Mouse (Mus musculus) stomach, embryonic 14.5 days (tissue): ENCODE measurements at regions not wholly inside any gene's neighbourhood (a gene's known extent, or its start where the extent isn't known, plus 50 kb on each side); places are given as distances from the start of the nearest gene placed in this dataset.

ENCODE experiments used
- ATAC-seq: fragments of 200-750 bp; cut with Nextera tagmentation; 2 replicates; pipeline ENCODE4 v1.8.0; 2017; ENCODE audit warnings: low read depth, moderate TSS enrichment; ENCODE audit not compliant: insufficient number of reproducible peaks, insufficient read depth, low FRiP score
- H3K27ac ChIP-seq: fragments of 300-500 bp; sonication (generic); 2 replicates; pipeline ENCODE4 v1.5.1; 2014; ENCODE audit warnings: mild to moderate bottlenecking, low read length, moderate library complexity, mixed read lengths
- H3K27me3 ChIP-seq: fragments of 300-500 bp; sonication (generic); 2 replicates; pipeline ENCODE4 v1.6.1; 2014; ENCODE audit warnings: low read length, control low read depth, mixed read lengths; ENCODE audit not compliant: control insufficient read depth, insufficient read depth
- H3K36me3 ChIP-seq: fragments of 300-500 bp; sonication (generic); 2 replicates; pipeline ENCODE4 v1.6.1; 2014; ENCODE audit warnings: mild to moderate bottlenecking, control low read depth, low read length, moderate library complexity, mixed read lengths; ENCODE audit not compliant: control insufficient read depth, insufficient read depth
- H3K4me1 ChIP-seq: fragments of 300-500 bp; sonication (generic); 2 replicates; pipeline ENCODE4 v1.6.1; 2014; ENCODE audit warnings: low read length, control low read depth, mixed read lengths; ENCODE audit not compliant: control insufficient read depth, insufficient read depth
- H3K4me2 ChIP-seq: fragments of 300-500 bp; sonication (generic); replicated peaks from 2 replicates; pipeline ENCODE4 v1.6.1; 2014; ENCODE audit warnings: low read depth, low read length, control low read depth
- H3K4me3 ChIP-seq: fragments of 300-500 bp; sonication (generic); 2 replicates; pipeline ENCODE4 v1.5.1; 2014; ENCODE audit warnings: low read depth, low read length, control low read depth
- H3K9ac ChIP-seq: fragments of 300-500 bp; sonication (generic); replicated peaks from 2 replicates; pipeline ENCODE4 v1.6.1; 2014; ENCODE audit warnings: low read depth, mild to moderate bottlenecking, control low read depth, low read length, moderate library complexity, mixed read lengths
- H3K9me3 ChIP-seq: fragments of 300-500 bp; sonication (generic); 2 replicates; pipeline ENCODE4 v1.6.1; 2016; ENCODE audit warnings: low read depth, low read length, control low read depth; ENCODE audit not compliant: control insufficient read depth
- WGBS: fragments of 180-500 bp; shearing (Covaris S2); extraction: QIAGEN DNeasy Blood & Tissue Kit; methylation state at CpG from one replicate; pipeline ENCODE4 v1.1.7; 2014; 5-methylcytosine and 5-hydroxymethylcytosine counted together

- H3K27ac ChIP-seq, result no peak overlapping the region
- H3K9me3 ChIP-seq, result no peaks in the 10 kb centered on the region
- ATAC-seq, result no peak
- H3K36me3 ChIP-seq, result no peaks in the 10 kb centered on the region
- no peak overlapping the region for H3K4me2 ChIP-seq
- no peaks in the 10 kb centered on the region for H3K27me3 ChIP-seq
- H3K4me3 ChIP-seq, result no peak overlapping the region
- no peaks in the 10 kb centered on the region for H3K4me1 ChIP-seq
- H3K9ac ChIP-seq, result no peak overlapping the region
- WGBS, result 38% methylated on average over 3 of the region's 3 CpGs
Observed at GRCm38 (mm10) chr10:105125736-105126135, 448.5 kb downstream of the Tmtc2 start.

DNA sequence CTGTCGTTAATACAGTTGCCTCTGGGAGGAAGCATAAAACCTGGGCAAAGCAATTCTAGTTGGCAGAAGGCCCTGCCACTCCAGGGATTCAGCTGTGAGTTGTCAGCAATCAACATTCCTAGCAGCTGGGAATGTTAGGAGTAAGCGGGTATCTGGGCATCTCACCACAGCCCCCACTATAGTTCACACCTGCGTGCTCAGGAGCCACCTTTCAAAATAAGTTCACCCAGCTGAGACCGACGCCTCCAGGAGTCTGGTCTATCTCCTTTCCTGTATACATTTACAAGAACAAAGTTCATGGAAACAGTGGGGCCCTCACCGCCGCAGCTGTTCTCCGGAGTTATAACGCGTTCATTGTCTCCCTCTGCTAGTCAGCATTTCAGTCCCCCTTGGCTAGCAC is 454.0 kb downstream of the Tmtc2 start:
- Histone ChIP-seq H3K4me1 (no peaks in the 10 kb centered on the region), H3K9ac (no peak overlapping the region), H3K27me3 (no peaks in the 10 kb centered on the region), H3K9me3 (no peaks in the 10 kb centered on the region), H3K36me3 (no peaks in the 10 kb centered on the region), H3K27ac (no peak overlapping the region), H3K4me2 (no peak overlapping the region), H3K4me3 (no peak overlapping the region)
- WGBS, result 47% methylated on average over 10 of the region's 10 CpGs
- ATAC-seq, result no peak

DNA sequence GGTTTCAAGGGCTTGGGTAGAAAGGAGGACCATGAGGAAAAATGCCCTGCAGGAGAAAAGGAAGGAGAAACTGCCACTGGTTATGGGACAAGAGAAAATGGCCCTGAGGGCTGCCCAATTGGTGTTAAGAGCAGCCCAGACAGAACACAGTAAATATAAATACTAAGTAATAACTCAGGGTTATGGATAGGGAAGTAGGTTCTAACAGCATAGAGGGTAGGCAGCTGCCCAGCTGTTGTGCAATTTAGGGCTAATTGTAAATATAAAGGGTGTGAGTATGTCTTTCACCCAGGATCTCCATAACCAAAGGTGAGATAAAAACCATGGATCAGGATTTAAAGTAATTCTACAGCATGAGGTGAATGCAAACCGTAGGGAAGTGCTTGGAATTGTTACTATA is 458.1 kb downstream of the Tmtc2 start:
- no peak overlapping the region for H3K4me3 ChIP-seq
- no peaks in the 10 kb centered on the region for H3K36me3 ChIP-seq
- no peak overlapping the region for H3K4me2 ChIP-seq
- no peaks in the 10 kb centered on the region for H3K27me3 ChIP-seq
- no peaks in the 10 kb centered on the region for H3K4me1 ChIP-seq
- no peaks in the 10 kb centered on the region for H3K9me3 ChIP-seq
- WGBS, result 98% methylated on average over 1 of the region's 1 CpGs
- H3K27ac ChIP-seq, result no peak overlapping the region
- H3K9ac ChIP-seq, result no peak overlapping the region
- ATAC-seq, result no peak

DNA sequence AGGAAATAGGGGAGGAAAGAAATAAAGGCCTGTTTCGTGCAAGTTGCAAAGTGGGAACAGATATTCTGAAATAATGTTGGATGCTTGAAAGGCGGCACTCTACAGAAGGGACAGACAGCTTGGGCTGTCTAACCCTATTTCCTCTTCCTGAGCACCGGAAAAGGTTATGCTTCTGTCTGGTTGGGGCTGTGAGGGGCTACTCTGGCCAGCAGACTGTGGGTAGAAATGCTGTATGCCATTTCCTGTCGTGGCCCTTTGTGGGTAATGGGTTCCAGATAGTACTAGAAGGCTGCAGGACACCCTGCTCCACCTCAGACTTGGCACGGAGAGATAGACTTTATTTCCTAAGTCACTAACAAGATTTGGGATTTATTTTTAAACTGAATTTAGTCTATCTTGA is 459.3 kb downstream of the Tmtc2 start:
- Histone ChIP-seq H3K36me3 (no peaks in the 10 kb centered on the region), H3K27ac (no peak overlapping the region), H3K4me2 (no peak overlapping the region), H3K4me3 (no peak overlapping the region), H3K9me3 (no peaks in the 10 kb centered on the region), H3K9ac (no peak overlapping the region), H3K27me3 (no peaks in the 10 kb centered on the region), H3K4me1 (no peaks in the 10 kb centered on the region)
- WGBS, result 78% methylated on average over 5 of the region's 5 CpGs
- no peak for ATAC-seq

- ATAC-seq, result no peak
- H3K4me3 ChIP-seq, result no peak overlapping the region
- WGBS, result 24% methylated on average over 5 of the region's 5 CpGs
- no peaks in the 10 kb centered on the region for H3K27me3 ChIP-seq
- H3K9me3 ChIP-seq, result no peaks in the 10 kb centered on the region
- H3K36me3 ChIP-seq, result no peaks in the 10 kb centered on the region
- H3K4me1 ChIP-seq, result no peaks in the 10 kb centered on the region
- H3K9ac ChIP-seq, result no peak overlapping the region
- H3K4me2 ChIP-seq, result no peak overlapping the region
- H3K27ac ChIP-seq, result no peak overlapping the region
Observed at GRCm38 (mm10) chr10:105110247-105110646, 464.0 kb downstream of the Tmtc2 start.

DNA sequence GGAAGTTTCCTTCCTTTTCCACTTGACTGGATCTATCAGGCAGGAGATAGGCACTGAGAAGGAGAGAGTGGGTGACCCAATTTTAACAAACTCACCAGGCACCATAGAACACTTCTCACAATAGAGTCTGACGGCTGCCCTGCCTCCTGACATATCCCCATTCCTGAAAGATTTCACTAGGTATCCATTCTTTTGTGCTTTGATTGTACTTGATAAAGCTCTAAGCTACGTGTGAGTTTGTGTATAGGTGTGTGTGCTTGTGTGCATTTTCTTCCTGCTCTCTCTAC is 477.3 kb downstream of the Tmtc2 start:
- ATAC-seq, result no peak
- WGBS, result 87% methylated on average over 2 of the region's 2 CpGs
- no peak overlapping the region for H3K4me2 ChIP-seq

DNA sequence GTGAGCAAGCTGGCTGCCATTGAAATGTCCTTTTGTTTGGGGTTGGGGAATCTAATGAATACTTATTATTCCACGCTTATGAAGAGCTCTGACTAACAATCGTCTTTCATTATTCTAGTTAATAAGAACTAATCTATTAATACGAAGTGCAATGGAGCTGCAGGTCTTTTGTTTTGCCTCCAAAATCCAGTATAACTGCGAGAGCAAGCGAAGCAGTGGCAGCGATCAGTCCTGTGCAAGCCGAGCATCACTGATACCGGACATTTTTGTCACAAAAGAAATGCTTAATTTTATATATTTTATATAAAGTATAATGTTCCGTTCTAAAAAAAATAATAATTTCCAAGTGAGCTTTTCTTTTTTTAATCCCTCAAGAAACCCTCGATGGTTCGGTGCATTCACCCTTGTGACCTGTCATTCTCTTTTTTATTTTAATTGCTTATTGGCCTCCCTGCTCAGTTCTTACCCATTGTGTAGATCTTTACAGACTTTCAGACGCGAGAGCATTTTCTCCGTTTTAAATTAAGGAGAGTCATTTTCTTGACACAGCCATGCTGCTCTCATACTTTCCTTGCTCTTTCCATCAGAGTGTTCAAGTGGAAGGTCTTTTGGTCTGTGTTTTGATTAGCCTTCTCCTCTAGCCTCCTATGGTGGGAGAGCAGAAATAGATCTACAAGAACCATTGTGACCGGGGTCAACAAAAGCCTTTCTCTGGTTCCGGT is 477.8 kb downstream of the Tmtc2 start:
- H3K4me2 ChIP-seq, result no peak overlapping the region
- no peak for ATAC-seq
- no peaks in the 10 kb centered on the region for H3K36me3 ChIP-seq
- H3K9me3 ChIP-seq, result no peaks in the 10 kb centered on the region
- no peaks in the 10 kb centered on the region for H3K27me3 ChIP-seq
- H3K27ac ChIP-seq, result no peak overlapping the region
- no peak overlapping the region for H3K4me3 ChIP-seq
- no peak overlapping the region for H3K9ac ChIP-seq
- H3K4me1 ChIP-seq, result no peaks in the 10 kb centered on the region
- WGBS, result 90% methylated on average over 16 of the region's 16 CpGs

More for the DNA sequence above, 477.3 kb downstream of the Tmtc2 start:
- H3K27me3 ChIP-seq, result no peaks in the 10 kb centered on the region
- H3K9me3 ChIP-seq, result no peaks in the 10 kb centered on the region
- H3K36me3 ChIP-seq, result no peaks in the 10 kb centered on the region
- H3K4me1 ChIP-seq, result no peaks in the 10 kb centered on the region
- H3K27ac ChIP-seq, result no peak overlapping the region
- no peak overlapping the region for H3K4me3 ChIP-seq
- no peak overlapping the region for H3K9ac ChIP-seq

DNA sequence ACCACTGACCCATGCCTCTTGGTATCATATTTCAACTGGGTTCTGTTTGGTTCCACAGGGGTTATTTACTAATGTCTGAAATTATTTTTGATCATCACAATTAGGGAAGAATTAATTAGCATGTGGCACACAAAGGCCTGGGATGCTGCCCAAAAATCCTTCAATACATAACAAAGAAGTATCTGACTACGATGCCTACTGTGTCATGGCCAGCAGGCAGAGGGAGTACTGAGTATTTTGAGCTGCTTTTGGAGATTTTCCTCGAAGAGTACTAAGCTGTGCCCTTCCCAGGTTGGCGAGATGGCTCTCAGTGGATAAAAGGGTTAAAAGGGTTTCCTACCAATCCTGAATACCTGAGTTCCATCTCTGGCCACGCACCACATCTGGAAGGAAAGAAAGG is 478.5 kb downstream of the Tmtc2 start:
- no peak overlapping the region for H3K4me2 ChIP-seq
- no peaks in the 10 kb centered on the region for H3K27me3 ChIP-seq
- no peak overlapping the region for H3K9ac ChIP-seq
- no peak overlapping the region for H3K27ac ChIP-seq
- H3K4me1 ChIP-seq, result no peaks in the 10 kb centered on the region
- no peaks in the 10 kb centered on the region for H3K36me3 ChIP-seq
- no peak overlapping the region for H3K4me3 ChIP-seq
- no peaks in the 10 kb centered on the region for H3K9me3 ChIP-seq
- 85% methylated on average over 4 of the region's 4 CpGs for WGBS
- no peak for ATAC-seq

- 64% methylated on average over 2 of the region's 2 CpGs for WGBS
- no peak for ATAC-seq
- H3K27me3 ChIP-seq, result no peaks in the 10 kb centered on the region
- no peak overlapping the region for H3K4me3 ChIP-seq
- no peak overlapping the region for H3K9ac ChIP-seq
- no peak overlapping the region for H3K27ac ChIP-seq
- no peaks in the 10 kb centered on the region for H3K9me3 ChIP-seq
- no peaks in the 10 kb centered on the region for H3K36me3 ChIP-seq
- H3K4me1 ChIP-seq, result no peaks in the 10 kb centered on the region
- H3K4me2 ChIP-seq, result no peak overlapping the region
Observed at GRCm38 (mm10) chr10:105076892-105077291, 497.4 kb downstream of the Tmtc2 start.
